Mouse (Mus musculus): ENCODE results near the gene 2310030G06Rik. TPM values are rescaled to one million over a fixed set of nuclear protein-coding genes. Genes with fewer than 3 reads are reported as not detected.

Gene 2310030G06Rik
- polyA plus RNA-seq, 1 experiment from 2014 or later, result 7.7 TPM

GRCm38 (mm10) chr9:50723406-50723805 is 22.9 kb downstream of the 2310030G06Rik start:
- Histone ChIP-seq H3K4me3 (ENCODE audit: low read depth, low read length) (no peak overlapping the region), H3K4me2 (peak overlapping the region; percentile 42), H3K9me3 (replicated peaks; ENCODE audit: control insufficient read depth, low read length) (no peaks in the 10 kb centered on the region), H3K27me3 (ENCODE audit: control insufficient read depth, insufficient read depth, low read length) (no peaks in the 10 kb centered on the region), H3K4me1 (ENCODE audit: control insufficient read depth, insufficient read depth, low read length) (peaks cover 22% of the 10 kb centered on the region), H3K9ac (ENCODE audit: low read depth, low read length) (0 out of 2 replicates have a peak overlapping the region, but pooled peaks have one; percentile 0), H3K27ac (ENCODE audit: low read depth, low read length) (peak overlapping the region; percentile 62), H3K36me3 (ENCODE audit: control insufficient read depth, insufficient read depth, low read length) (no peaks in the 10 kb centered on the region)
- WGBS (ENCODE audit: insufficient replicate concordance), result 29% methylated on average over 7 of the region's 7 CpGs
- no peak for ATAC-seq (replicated peaks; ENCODE audit: insufficient number of reproducible peaks, low FRiP score, low TSS enrichment)

- no peaks in the 10 kb centered on the region for H3K9me3 ChIP-seq (replicated peaks; ENCODE audit: control insufficient read depth, low read length)
- H3K27ac ChIP-seq (ENCODE audit: low read depth, low read length), result no peak overlapping the region
- H3K36me3 ChIP-seq (ENCODE audit: control insufficient read depth, insufficient read depth, low read length), result no peaks in the 10 kb centered on the region
- no peak for ATAC-seq (replicated peaks; ENCODE audit: insufficient number of reproducible peaks, low FRiP score, low TSS enrichment)
- no peak overlapping the region for H3K4me2 ChIP-seq
- H3K27me3 ChIP-seq (ENCODE audit: control insufficient read depth, insufficient read depth, low read length), result no peaks in the 10 kb centered on the region
- 33% methylated on average over 8 of the region's 8 CpGs for WGBS (ENCODE audit: insufficient replicate concordance)
- no peak overlapping the region for H3K9ac ChIP-seq (ENCODE audit: low read depth, low read length)
- no peak overlapping the region for H3K4me3 ChIP-seq (ENCODE audit: low read depth, low read length)
- H3K4me1 ChIP-seq (ENCODE audit: control insufficient read depth, insufficient read depth, low read length), result peaks cover 21% of the 10 kb centered on the region
Measured at GRCm38 (mm10) chr9:50722451-50722911, 23.9 kb downstream of the 2310030G06Rik start.

DNA sequence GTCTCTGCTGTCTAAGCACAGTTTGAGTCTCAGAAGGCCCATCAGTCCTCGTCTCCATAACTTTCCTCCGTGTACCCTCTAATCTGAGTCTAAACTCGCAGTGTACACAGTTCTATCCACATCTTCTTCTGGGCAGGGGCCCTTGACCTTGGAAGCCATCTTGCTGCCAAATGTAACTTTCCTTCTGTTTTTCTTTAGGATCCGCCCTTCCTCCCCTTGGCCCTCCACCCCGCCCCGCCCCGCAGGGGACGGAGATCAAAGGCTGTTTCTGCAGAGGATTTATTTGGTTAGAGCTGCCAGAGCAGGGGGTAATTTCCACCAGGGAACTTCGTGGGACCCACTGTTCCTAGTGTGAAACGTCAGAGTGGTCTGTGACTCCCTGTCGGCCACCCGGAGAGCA is 25.3 kb downstream of the 2310030G06Rik start:
- ATAC-seq (replicated peaks; ENCODE audit: insufficient number of reproducible peaks, low FRiP score, low TSS enrichment), result no peak
- Histone ChIP-seq H3K27me3 (ENCODE audit: control insufficient read depth, insufficient read depth, low read length) (no peaks in the 10 kb centered on the region), H3K27ac (ENCODE audit: low read depth, low read length) (no peak overlapping the region), H3K4me1 (ENCODE audit: control insufficient read depth, insufficient read depth, low read length) (peaks cover 14% of the 10 kb centered on the region), H3K4me2 (no peak overlapping the region), H3K4me3 (ENCODE audit: low read depth, low read length) (no peak overlapping the region), H3K9me3 (replicated peaks; ENCODE audit: control insufficient read depth, low read length) (no peaks in the 10 kb centered on the region), H3K9ac (ENCODE audit: low read depth, low read length) (no peak overlapping the region), H3K36me3 (ENCODE audit: control insufficient read depth, insufficient read depth, low read length) (no peaks in the 10 kb centered on the region)
- WGBS (ENCODE audit: insufficient replicate concordance), result 20% methylated on average over 12 of the region's 12 CpGs

DNA sequence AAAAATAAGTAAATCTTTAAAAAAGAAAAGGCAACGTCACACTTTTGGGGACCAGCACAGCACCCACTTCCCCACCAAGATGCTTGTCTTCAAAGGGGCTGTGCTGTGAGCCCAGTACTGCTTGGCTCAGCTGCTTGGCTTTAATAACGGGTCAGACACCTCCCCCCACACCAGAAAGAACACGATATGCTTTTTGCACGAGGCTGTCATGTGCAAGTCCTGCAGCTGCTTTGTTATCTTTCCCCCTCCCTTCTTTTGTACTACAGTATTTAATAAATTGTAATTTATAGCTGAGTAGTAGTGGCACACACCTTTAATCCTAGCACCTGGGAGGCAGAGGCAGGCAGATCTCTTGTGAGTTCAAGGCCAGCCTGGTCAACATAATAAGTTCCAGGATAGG is 27.5 kb downstream of the 2310030G06Rik start:
- WGBS (ENCODE audit: insufficient replicate concordance), result 73% methylated on average over 4 of the region's 4 CpGs
- no peaks in the 10 kb centered on the region for H3K36me3 ChIP-seq (ENCODE audit: control insufficient read depth, insufficient read depth, low read length)
- no peaks in the 10 kb centered on the region for H3K27me3 ChIP-seq (ENCODE audit: control insufficient read depth, insufficient read depth, low read length)
- ATAC-seq (replicated peaks; ENCODE audit: insufficient number of reproducible peaks, low FRiP score, low TSS enrichment), result no peak
- H3K9me3 ChIP-seq (replicated peaks; ENCODE audit: control insufficient read depth, low read length), result no peaks in the 10 kb centered on the region
- H3K4me1 ChIP-seq (ENCODE audit: control insufficient read depth, insufficient read depth, low read length), result peaks cover 10% of the 10 kb centered on the region
- no peak overlapping the region for H3K27ac ChIP-seq (ENCODE audit: low read depth, low read length)
- H3K9ac ChIP-seq (ENCODE audit: low read depth, low read length), result no peak overlapping the region
- no peak overlapping the region for H3K4me2 ChIP-seq
- no peak overlapping the region for H3K4me3 ChIP-seq (ENCODE audit: low read depth, low read length)

DNA sequence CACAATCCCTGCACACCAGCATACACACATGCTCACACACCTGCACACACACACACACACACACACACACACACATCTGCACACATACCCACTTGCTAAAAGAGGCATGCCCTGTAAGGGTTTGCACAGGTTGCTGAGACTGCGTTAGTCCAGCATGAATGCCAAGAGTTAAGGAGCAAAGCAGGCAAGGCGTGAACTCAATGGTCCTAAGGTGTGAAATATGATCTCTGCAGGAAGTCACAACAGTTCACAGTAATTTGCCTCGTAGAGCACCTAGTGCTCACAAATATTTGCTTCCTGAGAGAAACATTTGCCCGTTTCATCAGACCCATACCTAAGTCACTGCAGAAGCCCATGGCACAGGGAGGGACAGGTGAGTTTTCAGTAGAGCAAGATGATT is 32.1 kb downstream of the 2310030G06Rik start:
- H3K27me3 ChIP-seq (ENCODE audit: control insufficient read depth, insufficient read depth, low read length), result no peaks in the 10 kb centered on the region

DNA sequence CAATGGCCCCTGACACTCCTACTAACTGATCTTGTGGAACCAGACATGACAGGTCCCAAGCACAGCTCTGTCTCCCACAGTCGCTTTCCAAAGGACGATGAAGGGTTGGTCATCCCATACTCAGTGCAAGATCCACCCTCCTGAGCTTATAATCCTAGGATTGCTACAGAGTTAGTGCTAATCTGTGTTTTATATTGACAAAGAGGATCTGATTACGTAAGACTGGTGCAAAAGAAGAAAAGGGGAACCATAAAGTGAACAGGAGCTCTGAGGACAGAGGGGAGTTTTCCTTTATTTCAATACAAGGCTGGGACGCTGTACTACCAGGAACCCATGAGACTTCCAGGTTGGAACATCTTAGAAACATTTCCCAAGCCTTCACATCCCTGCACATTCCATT is 35.0 kb downstream of the 2310030G06Rik start:
- H3K4me1 ChIP-seq (ENCODE audit: control insufficient read depth, insufficient read depth, low read length), result no peaks in the 10 kb centered on the region
- WGBS (ENCODE audit: insufficient replicate concordance), result 80% methylated on average over 4 of the region's 4 CpGs
- no peak for ATAC-seq (replicated peaks; ENCODE audit: insufficient number of reproducible peaks, low FRiP score, low TSS enrichment)

More for the DNA sequence above, 32.1 kb downstream of the 2310030G06Rik start:
- Histone ChIP-seq H3K4me2 (no peak overlapping the region), H3K4me1 (ENCODE audit: control insufficient read depth, insufficient read depth, low read length) (no peaks in the 10 kb centered on the region), H3K36me3 (ENCODE audit: control insufficient read depth, insufficient read depth, low read length) (no peaks in the 10 kb centered on the region), H3K4me3 (ENCODE audit: low read depth, low read length) (no peak overlapping the region), H3K9me3 (replicated peaks; ENCODE audit: control insufficient read depth, low read length) (no peaks in the 10 kb centered on the region), H3K9ac (ENCODE audit: low read depth, low read length) (no peak overlapping the region), H3K27ac (ENCODE audit: low read depth, low read length) (no peak overlapping the region)
- no peak for ATAC-seq (replicated peaks; ENCODE audit: insufficient number of reproducible peaks, low FRiP score, low TSS enrichment)
- WGBS (ENCODE audit: insufficient replicate concordance), result 51% methylated on average over 4 of the region's 4 CpGs

DNA sequence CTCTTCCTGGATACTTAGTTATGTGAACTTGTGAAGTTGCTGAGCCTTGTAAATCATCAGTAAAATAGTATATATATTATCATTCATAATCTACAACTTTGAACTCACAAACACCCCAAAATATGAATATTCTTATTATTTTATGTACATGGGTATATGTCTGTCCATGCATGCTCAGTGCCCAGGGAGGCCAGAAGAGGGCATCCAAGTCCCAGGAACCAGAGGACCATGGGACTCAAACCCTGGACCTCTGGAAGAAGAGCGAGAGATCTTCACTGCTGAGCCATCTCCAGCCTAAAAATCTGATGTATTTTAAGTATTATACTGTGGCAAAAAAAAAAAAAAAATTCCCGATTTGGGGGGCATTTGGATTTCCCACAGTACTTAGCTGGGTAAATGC is 37.2 kb downstream of the 2310030G06Rik start:
- Histone ChIP-seq H3K27ac (ENCODE audit: low read depth, low read length) (no peak overlapping the region), H3K4me3 (ENCODE audit: low read depth, low read length) (no peak overlapping the region), H3K9ac (ENCODE audit: low read depth, low read length) (no peak overlapping the region), H3K4me2 (no peak overlapping the region), H3K9me3 (replicated peaks; ENCODE audit: control insufficient read depth, low read length) (no peaks in the 10 kb centered on the region), H3K27me3 (ENCODE audit: control insufficient read depth, insufficient read depth, low read length) (no peaks in the 10 kb centered on the region), H3K4me1 (ENCODE audit: control insufficient read depth, insufficient read depth, low read length) (no peaks in the 10 kb centered on the region), H3K36me3 (ENCODE audit: control insufficient read depth, insufficient read depth, low read length) (no peaks in the 10 kb centered on the region)
- no peak for ATAC-seq (replicated peaks; ENCODE audit: insufficient number of reproducible peaks, low FRiP score, low TSS enrichment)
- 20% methylated on average over 2 of the region's 2 CpGs for WGBS (ENCODE audit: insufficient replicate concordance)

More for the DNA sequence above, 35.0 kb downstream of the 2310030G06Rik start:
- Histone ChIP-seq H3K4me3 (ENCODE audit: low read depth, low read length) (no peak overlapping the region), H3K9me3 (replicated peaks; ENCODE audit: control insufficient read depth, low read length) (no peaks in the 10 kb centered on the region), H3K4me2 (no peak overlapping the region), H3K27ac (ENCODE audit: low read depth, low read length) (no peak overlapping the region), H3K9ac (ENCODE audit: low read depth, low read length) (no peak overlapping the region), H3K27me3 (ENCODE audit: control insufficient read depth, insufficient read depth, low read length) (no peaks in the 10 kb centered on the region), H3K36me3 (ENCODE audit: control insufficient read depth, insufficient read depth, low read length) (no peaks in the 10 kb centered on the region)

DNA sequence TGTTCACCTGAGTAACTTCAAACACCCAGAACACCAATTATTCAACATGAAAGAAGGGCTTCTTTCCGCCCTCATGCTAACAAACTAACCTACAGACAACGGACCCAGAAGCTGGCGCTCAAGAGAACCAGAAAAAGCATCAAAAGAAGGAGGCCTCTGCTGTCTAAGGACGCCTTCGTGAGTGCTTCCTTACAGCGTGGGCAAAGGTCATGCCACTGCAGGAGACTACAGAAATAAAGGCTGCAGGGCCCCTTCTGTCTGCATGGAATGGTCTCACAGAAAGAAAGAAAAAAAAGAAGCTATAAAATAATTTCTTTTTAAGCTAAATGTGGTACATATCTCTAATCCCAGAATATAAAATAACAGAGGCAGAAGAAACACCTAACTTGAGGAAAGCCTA is 41.4 kb downstream of the 2310030G06Rik start:
- H3K9me3 ChIP-seq (replicated peaks; ENCODE audit: control insufficient read depth, low read length), result no peaks in the 10 kb centered on the region
- no peaks in the 10 kb centered on the region for H3K4me1 ChIP-seq (ENCODE audit: control insufficient read depth, insufficient read depth, low read length)
- no peak overlapping the region for H3K4me3 ChIP-seq (ENCODE audit: low read depth, low read length)
- H3K9ac ChIP-seq (ENCODE audit: low read depth, low read length), result no peak overlapping the region
- no peaks in the 10 kb centered on the region for H3K36me3 ChIP-seq (ENCODE audit: control insufficient read depth, insufficient read depth, low read length)
- H3K27ac ChIP-seq (ENCODE audit: low read depth, low read length), result no peak overlapping the region
- no peak for ATAC-seq (replicated peaks; ENCODE audit: insufficient number of reproducible peaks, low FRiP score, low TSS enrichment)
- WGBS (ENCODE audit: insufficient replicate concordance), result 66% methylated on average over 6 of the region's 6 CpGs
- H3K27me3 ChIP-seq (ENCODE audit: control insufficient read depth, insufficient read depth, low read length), result peaks cover 4% of the 10 kb centered on the region; the same call in 1 of the 2 replicates
- no peak overlapping the region for H3K4me2 ChIP-seq

DNA sequence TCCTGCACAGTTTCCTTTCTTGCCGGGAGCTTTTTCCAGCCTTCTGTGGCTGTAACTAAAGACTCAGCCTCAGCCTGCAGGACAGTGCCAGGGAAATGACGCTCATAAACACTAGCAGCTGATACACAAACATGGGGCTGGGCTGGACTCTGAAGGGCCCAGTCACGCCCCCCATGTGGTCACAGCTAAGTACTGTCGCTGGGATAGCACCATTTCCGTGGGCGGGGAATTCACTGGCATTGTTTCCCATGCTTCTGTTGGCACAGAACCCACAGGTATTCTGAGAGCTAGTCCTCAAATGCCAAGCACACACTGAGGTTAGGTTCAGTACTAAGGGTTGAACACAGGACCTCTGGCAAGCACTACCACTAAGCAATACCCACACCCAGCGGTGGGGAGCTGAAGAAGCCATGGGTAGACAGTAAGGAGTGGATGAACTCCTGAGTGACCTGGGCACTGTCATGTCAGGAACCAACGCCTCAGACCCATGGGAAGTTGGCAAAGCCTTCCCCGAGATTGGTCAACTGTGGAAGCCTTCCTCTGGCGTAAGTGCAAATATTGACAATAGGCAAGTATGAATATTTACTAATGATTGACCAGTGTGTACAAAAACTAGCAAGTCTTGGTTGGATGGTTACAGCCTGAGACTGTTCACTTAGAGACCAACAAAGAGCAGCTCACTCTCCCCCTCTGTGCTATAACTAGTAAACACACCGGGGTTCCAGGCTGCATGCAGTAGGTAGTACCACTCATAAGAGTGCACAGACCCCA is 45.2 kb downstream of the 2310030G06Rik start:
- Histone ChIP-seq H3K9ac (ENCODE audit: low read depth, low read length) (no peak overlapping the region), H3K4me1 (ENCODE audit: control insufficient read depth, insufficient read depth, low read length) (peaks cover 8% of the 10 kb centered on the region), H3K4me2 (no peak overlapping the region), H3K36me3 (ENCODE audit: control insufficient read depth, insufficient read depth, low read length) (no peaks in the 10 kb centered on the region), H3K4me3 (ENCODE audit: low read depth, low read length) (no peak overlapping the region), H3K27me3 (ENCODE audit: control insufficient read depth, insufficient read depth, low read length) (peaks cover 6% of the 10 kb centered on the region; the same call in 1 of the 2 replicates), H3K27ac (ENCODE audit: low read depth, low read length) (no peak overlapping the region), H3K9me3 (replicated peaks; ENCODE audit: control insufficient read depth, low read length) (no peaks in the 10 kb centered on the region)
- WGBS (ENCODE audit: insufficient replicate concordance), result 56% methylated on average over 11 of the region's 11 CpGs
- no peak for ATAC-seq (replicated peaks; ENCODE audit: insufficient number of reproducible peaks, low FRiP score, low TSS enrichment)
